Mouse (Mus musculus): ENCODE data around the gene Acvrl1. TPM values are rescaled to one million over a fixed set of nuclear protein-coding genes. Genes with fewer than 3 reads are reported as not detected.

Gene Acvrl1
- polyA plus RNA-seq, 1 experiment from 2014 or later, result 15.6 TPM

DNA sequence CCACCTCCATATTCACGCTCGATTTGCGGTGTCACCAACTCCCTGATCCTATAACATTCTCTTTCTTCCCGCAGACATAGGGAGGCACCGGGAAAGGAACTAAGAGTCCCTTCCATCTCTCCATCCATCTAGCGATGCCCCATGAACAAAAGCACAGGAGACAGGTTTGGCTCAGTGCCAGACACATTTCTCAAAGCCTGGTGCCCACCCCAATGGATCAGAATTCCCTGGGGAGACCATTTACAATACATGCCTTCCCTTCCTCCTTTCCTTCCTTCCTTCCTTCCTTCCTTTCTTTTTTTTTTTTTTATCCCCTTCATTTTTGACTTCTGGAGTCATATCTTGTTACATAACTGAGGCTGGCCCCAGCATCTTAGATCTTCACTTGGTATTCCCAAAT, 3.7 kb downstream of the Acvrl1 start:
- Histone ChIP-seq H3K9ac (replicated peaks; ENCODE audit: low read depth, low read length) (no peak overlapping the region), H3K4me1 (ENCODE audit: control insufficient read depth, insufficient read depth, low read length) (peaks cover 44% of the 10 kb centered on the region), H3K27ac (ENCODE audit: low read length) (peak overlapping the region; percentile 2; the same call in 1 of the 2 replicates), H3K27me3 (ENCODE audit: control insufficient read depth, insufficient read depth, low read length) (no peaks in the 10 kb centered on the region), H3K4me3 (ENCODE audit: low read depth, low read length) (no peak overlapping the region), H3K4me2 (replicated peaks; ENCODE audit: low read depth, low read length) (peak overlapping the region; percentile 6; the same call in 1 of the 2 replicates), H3K9me3 (ENCODE audit: control insufficient read depth, low read depth, low read length) (no peaks in the 10 kb centered on the region), H3K36me3 (ENCODE audit: control insufficient read depth, insufficient read depth, low read length) (no peaks in the 10 kb centered on the region; the same call in 1 of the 2 replicates)
- ATAC-seq (ENCODE audit: insufficient number of reproducible peaks, insufficient read depth, low FRiP score, low read depth), result no peak
- WGBS, result 52% methylated on average over 6 of the region's 6 CpGs

GRCm38 (mm10) chr15:101132761-101133160, 4.4 kb downstream of the Acvrl1 start:
- Histone ChIP-seq H3K4me1 (ENCODE audit: control insufficient read depth, insufficient read depth, low read length) (peaks cover 40% of the 10 kb centered on the region), H3K9ac (replicated peaks; ENCODE audit: low read depth, low read length) (no peak overlapping the region), H3K27me3 (ENCODE audit: control insufficient read depth, insufficient read depth, low read length) (no peaks in the 10 kb centered on the region), H3K27ac (ENCODE audit: low read length) (peak overlapping the region; percentile 81; the same call in 1 of the 2 replicates), H3K36me3 (ENCODE audit: control insufficient read depth, insufficient read depth, low read length) (no peaks in the 10 kb centered on the region; the same call in 1 of the 2 replicates), H3K9me3 (ENCODE audit: control insufficient read depth, low read depth, low read length) (no peaks in the 10 kb centered on the region), H3K4me3 (ENCODE audit: low read depth, low read length) (no peak overlapping the region), H3K4me2 (replicated peaks; ENCODE audit: low read depth, low read length) (no peak overlapping the region)
- ATAC-seq (ENCODE audit: insufficient number of reproducible peaks, insufficient read depth, low FRiP score, low read depth), result no peak
- WGBS, result 69% methylated on average over 6 of the region's 6 CpGs

GRCm38 (mm10) chr15:101133993-101134704, 5.8 kb downstream of the Acvrl1 start:
- H3K4me3 ChIP-seq (ENCODE audit: low read depth, low read length), result peak overlapping the region; percentile 13; the same call in 1 of the 2 replicates
- peak; percentile 54 for ATAC-seq (ENCODE audit: insufficient number of reproducible peaks, insufficient read depth, low FRiP score, low read depth)
- no peaks in the 10 kb centered on the region for H3K9me3 ChIP-seq (ENCODE audit: control insufficient read depth, low read depth, low read length)
- H3K4me1 ChIP-seq (ENCODE audit: control insufficient read depth, insufficient read depth, low read length), result peaks cover 32% of the 10 kb centered on the region
- no peak overlapping the region for H3K9ac ChIP-seq (replicated peaks; ENCODE audit: low read depth, low read length)
- 20% methylated on average over 15 of the region's 15 CpGs for WGBS
- H3K4me2 ChIP-seq (replicated peaks; ENCODE audit: low read depth, low read length), result peak overlapping the region; percentile 31
- H3K27ac ChIP-seq (ENCODE audit: low read length), result peak overlapping the region; percentile 81
- H3K27me3 ChIP-seq (ENCODE audit: control insufficient read depth, insufficient read depth, low read length), result no peaks in the 10 kb centered on the region
- H3K36me3 ChIP-seq (ENCODE audit: control insufficient read depth, insufficient read depth, low read length), result no peaks in the 10 kb centered on the region; the same call in 1 of the 2 replicates

DNA sequence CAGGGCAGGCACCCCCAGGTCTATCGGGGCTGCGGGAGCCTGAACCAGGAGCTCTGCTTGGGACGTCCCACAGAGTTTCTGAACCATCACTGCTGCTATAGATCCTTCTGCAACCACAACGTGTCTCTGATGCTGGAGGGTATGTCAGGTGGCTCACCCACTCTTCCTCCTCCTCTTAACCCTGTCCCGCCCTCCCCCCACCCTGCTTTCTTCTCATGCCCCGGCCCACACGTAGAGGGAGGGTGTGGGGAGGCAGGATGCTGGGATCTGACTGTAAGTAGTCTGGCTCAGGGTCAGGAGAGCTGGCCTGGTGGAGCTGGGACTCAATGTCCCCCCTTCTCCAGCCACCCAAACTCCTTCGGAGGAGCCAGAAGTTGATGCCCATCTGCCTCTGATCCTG, 7.1 kb downstream of the Acvrl1 start:
- 0 out of 2 replicates have a peak overlapping the region, but pooled peaks have one; percentile 11 for H3K9ac ChIP-seq (replicated peaks; ENCODE audit: low read depth, low read length)
- peaks cover 44% of the 10 kb centered on the region for H3K4me1 ChIP-seq (ENCODE audit: control insufficient read depth, insufficient read depth, low read length)
- no peak overlapping the region for H3K27ac ChIP-seq (ENCODE audit: low read length)

DNA sequence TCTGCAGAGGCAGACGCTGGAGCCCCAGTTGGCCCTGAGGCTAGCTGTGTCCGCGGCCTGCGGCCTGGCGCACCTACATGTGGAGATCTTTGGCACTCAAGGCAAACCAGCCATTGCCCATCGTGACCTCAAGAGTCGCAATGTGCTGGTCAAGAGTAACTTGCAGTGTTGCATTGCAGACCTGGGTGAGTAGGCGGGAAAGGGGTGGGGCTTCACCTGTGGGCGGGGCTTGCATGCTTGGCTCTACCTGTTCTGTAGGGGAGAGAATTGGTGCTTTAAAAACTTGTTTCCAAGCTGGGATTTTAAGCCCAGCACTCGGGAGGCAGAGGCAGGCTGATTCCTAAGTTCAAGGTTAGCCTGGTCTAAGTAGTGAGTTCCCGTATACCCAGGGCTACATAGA, 9.1 kb downstream of the Acvrl1 start:
- Histone ChIP-seq H3K9ac (replicated peaks; ENCODE audit: low read depth, low read length) (no peak overlapping the region), H3K9me3 (ENCODE audit: control insufficient read depth, low read depth, low read length) (no peaks in the 10 kb centered on the region), H3K4me3 (ENCODE audit: low read depth, low read length) (no peak overlapping the region), H3K27me3 (ENCODE audit: control insufficient read depth, insufficient read depth, low read length) (no peaks in the 10 kb centered on the region), H3K4me2 (replicated peaks; ENCODE audit: low read depth, low read length) (no peak overlapping the region), H3K4me1 (ENCODE audit: control insufficient read depth, insufficient read depth, low read length) (peaks cover 40% of the 10 kb centered on the region), H3K36me3 (ENCODE audit: control insufficient read depth, insufficient read depth, low read length) (no peaks in the 10 kb centered on the region; the same call in 1 of the 2 replicates), H3K27ac (ENCODE audit: low read length) (no peak overlapping the region)
- 79% methylated on average over 11 of the region's 11 CpGs for WGBS
- no peak for ATAC-seq (ENCODE audit: insufficient number of reproducible peaks, insufficient read depth, low FRiP score, low read depth)

More for the DNA sequence above, 7.1 kb downstream of the Acvrl1 start:
- H3K4me3 ChIP-seq (ENCODE audit: low read depth, low read length), result peak overlapping the region; percentile 13
- H3K9me3 ChIP-seq (ENCODE audit: control insufficient read depth, low read depth, low read length), result no peaks in the 10 kb centered on the region
- no peaks in the 10 kb centered on the region for H3K27me3 ChIP-seq (ENCODE audit: control insufficient read depth, insufficient read depth, low read length)
- H3K36me3 ChIP-seq (ENCODE audit: control insufficient read depth, insufficient read depth, low read length), result no peaks in the 10 kb centered on the region; the same call in 1 of the 2 replicates
- ATAC-seq (ENCODE audit: insufficient number of reproducible peaks, insufficient read depth, low FRiP score, low read depth), result no peak
- peak overlapping the region; percentile 31 for H3K4me2 ChIP-seq (replicated peaks; ENCODE audit: low read depth, low read length)
- WGBS, result 45% methylated on average over 8 of the region's 8 CpGs

GRCm38 (mm10) chr15:101138675-101139074, 10.4 kb downstream of the Acvrl1 start:
- Histone ChIP-seq H3K4me2 (replicated peaks; ENCODE audit: low read depth, low read length) (no peak overlapping the region), H3K36me3 (ENCODE audit: control insufficient read depth, insufficient read depth, low read length) (no peaks in the 10 kb centered on the region; the same call in 1 of the 2 replicates), H3K27ac (ENCODE audit: low read length) (no peak overlapping the region), H3K9ac (replicated peaks; ENCODE audit: low read depth, low read length) (no peak overlapping the region), H3K27me3 (ENCODE audit: control insufficient read depth, insufficient read depth, low read length) (no peaks in the 10 kb centered on the region), H3K9me3 (ENCODE audit: control insufficient read depth, low read depth, low read length) (no peaks in the 10 kb centered on the region), H3K4me3 (ENCODE audit: low read depth, low read length) (no peak overlapping the region), H3K4me1 (ENCODE audit: control insufficient read depth, insufficient read depth, low read length) (peaks cover 40% of the 10 kb centered on the region)
- 78% methylated on average over 3 of the region's 3 CpGs for WGBS
- ATAC-seq (ENCODE audit: insufficient number of reproducible peaks, insufficient read depth, low FRiP score, low read depth), result no peak

DNA sequence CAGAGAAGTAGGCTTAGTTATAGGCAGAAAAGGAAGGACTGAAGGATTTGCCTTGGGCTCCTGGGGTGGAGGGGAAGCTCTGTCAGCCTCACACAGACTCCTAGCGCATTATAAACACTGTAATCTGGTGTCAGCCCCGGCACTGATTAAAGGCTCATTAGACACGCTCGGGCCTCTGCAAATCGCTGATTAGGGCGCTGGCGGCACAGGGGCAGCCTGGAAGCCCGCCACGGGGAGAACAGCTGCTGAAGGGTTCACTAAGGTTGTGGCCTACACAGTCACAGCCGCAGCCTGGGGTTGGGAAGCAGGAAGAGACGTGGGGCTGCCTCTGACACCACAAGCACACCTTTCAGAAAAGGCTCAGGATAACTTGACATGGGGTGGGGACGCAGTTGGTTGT, 11.6 kb downstream of the Acvrl1 start:
- H3K27me3 ChIP-seq (ENCODE audit: control insufficient read depth, insufficient read depth, low read length), result no peaks in the 10 kb centered on the region
- ATAC-seq (ENCODE audit: insufficient number of reproducible peaks, insufficient read depth, low FRiP score, low read depth), result no peak
- H3K36me3 ChIP-seq (ENCODE audit: control insufficient read depth, insufficient read depth, low read length), result no peaks in the 10 kb centered on the region; the same call in 1 of the 2 replicates
- H3K4me2 ChIP-seq (replicated peaks; ENCODE audit: low read depth, low read length), result no peak overlapping the region
- WGBS, result 21% methylated on average over 12 of the region's 12 CpGs
- no peaks in the 10 kb centered on the region for H3K9me3 ChIP-seq (ENCODE audit: control insufficient read depth, low read depth, low read length)
- 0 out of 2 replicates have a peak overlapping the region, but pooled peaks have one; percentile 4 for H3K9ac ChIP-seq (replicated peaks; ENCODE audit: low read depth, low read length)
- no peak overlapping the region for H3K27ac ChIP-seq (ENCODE audit: low read length)
- peaks cover 39% of the 10 kb centered on the region for H3K4me1 ChIP-seq (ENCODE audit: control insufficient read depth, insufficient read depth, low read length)
- no peak overlapping the region for H3K4me3 ChIP-seq (ENCODE audit: low read depth, low read length)

DNA sequence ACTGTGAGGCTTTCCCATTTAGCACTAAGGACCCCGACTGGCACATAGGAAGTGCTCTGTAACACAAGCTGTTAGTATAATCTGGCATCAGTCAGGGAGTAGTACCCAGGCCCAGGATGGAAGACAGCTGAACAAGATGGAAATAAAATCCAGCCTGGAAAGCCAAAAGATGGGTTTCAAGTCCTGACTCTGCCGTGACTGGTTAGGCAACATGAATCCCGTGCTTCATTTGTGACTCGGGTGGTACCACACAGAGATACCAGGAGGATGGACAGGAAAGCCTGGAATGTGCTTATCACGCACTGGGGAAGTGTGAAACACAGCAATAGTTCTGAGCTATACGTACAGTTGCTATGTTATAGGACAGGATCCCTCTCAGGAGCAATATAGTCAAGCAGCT, 12.3 kb downstream of the Acvrl1 start:
- Histone ChIP-seq H3K4me3 (ENCODE audit: low read depth, low read length) (no peak overlapping the region), H3K27ac (ENCODE audit: low read length) (no peak overlapping the region), H3K36me3 (ENCODE audit: control insufficient read depth, insufficient read depth, low read length) (no peaks in the 10 kb centered on the region; the same call in 1 of the 2 replicates), H3K9ac (replicated peaks; ENCODE audit: low read depth, low read length) (no peak overlapping the region), H3K9me3 (ENCODE audit: control insufficient read depth, low read depth, low read length) (no peaks in the 10 kb centered on the region), H3K27me3 (ENCODE audit: control insufficient read depth, insufficient read depth, low read length) (no peaks in the 10 kb centered on the region), H3K4me2 (replicated peaks; ENCODE audit: low read depth, low read length) (no peak overlapping the region), H3K4me1 (ENCODE audit: control insufficient read depth, insufficient read depth, low read length) (peaks cover 44% of the 10 kb centered on the region)
- WGBS, result 47% methylated on average over 6 of the region's 6 CpGs
- ATAC-seq (ENCODE audit: insufficient number of reproducible peaks, insufficient read depth, low FRiP score, low read depth), result no peak
